Mouse (Mus musculus): ENCODE measurements around the gene Exoc3l. TPM values are rescaled to one million over a fixed set of nuclear protein-coding genes. Genes with fewer than 3 reads are reported as not detected.
A peak's percentile ranks its signal among the peaks of the same experiment; 100 is the strongest.

The Exoc3l gene
- total and polyA plus RNA-seq, 3 experiments = 3.9 to 11.8 (median 4.7) TPM

GRCm38 (mm10) chr8:105305211-105306145 lies 9.6 kb upstream of the Exoc3l start, which contains the start of gene Elmo3:
Elmo3 (plus strand) TSS chr8:105305601.
- intact Hi-C loops (cut with DNase I) = no loop called here
- Histone ChIP-seq H3K9ac (ENCODE audit: low read depth, low read length) (peak within 1 kb of the TSS; percentile 61), H3K79me2 (replicated peaks; ENCODE audit: control insufficient read depth, insufficient read depth, low read length) (no peaks in the 10 kb centered on the region), H3K27me3 (ENCODE audit: control insufficient read depth, insufficient read depth, low read length) (no peaks in the 10 kb centered on the region), H3K27ac (0 out of 2 replicates have a peak within 1 kb of the TSS, but pooled peaks have one; percentile 1), H3K36me3 (ENCODE audit: control insufficient read depth, insufficient read depth, low read length) (no peaks in the 10 kb centered on the region), H3K4me1 (ENCODE audit: control insufficient read depth, insufficient read depth, low read length) (peaks cover 2% of the 10 kb centered on the region), H3K4me3 (peak within 1 kb of the TSS; percentile 15; the same call in 1 of the 2 replicates)
- TF ChIP-seq CTCF (IDR thresholded peaks at IDR 0.05) = no peak
- TF ChIP-seq EP300 (IDR thresholded peaks at IDR 0.05; ENCODE audit: insufficient read depth, low read depth, low read length) = no peak
- no peak for TF ChIP-seq POLR2A (IDR thresholded peaks at IDR 0.05; ENCODE audit: insufficient read depth, low read depth, low read length)
- 9% methylated on average over 29 of the region's 30 CpGs for WGBS
- DNase-seq = peak; percentile 42 to 46

- Histone ChIP-seq H3K4me3 (no peak overlapping the region), H3K27me3 (ENCODE audit: control insufficient read depth, insufficient read depth, low read length) (no peaks in the 10 kb centered on the region), H3K9ac (ENCODE audit: low read depth, low read length) (no peak overlapping the region), H3K36me3 (ENCODE audit: control insufficient read depth, insufficient read depth, low read length) (no peaks in the 10 kb centered on the region), H3K79me2 (replicated peaks; ENCODE audit: control insufficient read depth, insufficient read depth, low read length) (no peaks in the 10 kb centered on the region), H3K4me1 (ENCODE audit: control insufficient read depth, insufficient read depth, low read length) (peaks cover 2% of the 10 kb centered on the region), H3K27ac (no peak overlapping the region)
- intact Hi-C loops (cut with DNase I) = no loop called here
- peak in 1 of 2 experiments; percentile 21 for DNase-seq
- TF ChIP-seq EP300 (IDR thresholded peaks at IDR 0.05; ENCODE audit: insufficient read depth, low read depth, low read length) = 0 out of 2 replicates have a peak, but pooled peaks have one; percentile 21
- no peak for TF ChIP-seq CTCF (IDR thresholded peaks at IDR 0.05)
- TF ChIP-seq POLR2A (IDR thresholded peaks at IDR 0.05; ENCODE audit: insufficient read depth, low read depth, low read length) = peak; percentile 45; the same call in 1 of the 2 replicates
- WGBS = 41% methylated on average over 9 of the region's 9 CpGs
Observed at GRCm38 (mm10) chr8:105304325-105305210, 8.7 kb upstream of the Exoc3l start.

- H3K4me3 ChIP-seq = no peak overlapping the region
- no peaks in the 10 kb centered on the region for H3K27me3 ChIP-seq (ENCODE audit: control insufficient read depth, insufficient read depth, low read length)
- no peak overlapping the region for H3K27ac ChIP-seq
- DNase-seq = no peak
- no peak for TF ChIP-seq POLR2A (IDR thresholded peaks at IDR 0.05; ENCODE audit: insufficient read depth, low read depth, low read length)
- no peak for TF ChIP-seq EP300 (IDR thresholded peaks at IDR 0.05; ENCODE audit: insufficient read depth, low read depth, low read length)
- TF ChIP-seq CTCF (IDR thresholded peaks at IDR 0.05) = no peak
- peaks cover 2% of the 10 kb centered on the region for H3K36me3 ChIP-seq (ENCODE audit: control insufficient read depth, insufficient read depth, low read length)
- H3K9ac ChIP-seq (ENCODE audit: low read depth, low read length) = no peak overlapping the region
- 59% methylated on average over 9 of the region's 9 CpGs for whole genome bisulfite sequencing
- H3K4me1 ChIP-seq (ENCODE audit: control insufficient read depth, insufficient read depth, low read length) = peaks cover 2% of the 10 kb centered on the region
- no peaks in the 10 kb centered on the region for H3K79me2 ChIP-seq (replicated peaks; ENCODE audit: control insufficient read depth, insufficient read depth, low read length)
- intact Hi-C loops (cut with DNase I) = no loop called here
Observed at GRCm38 (mm10) chr8:105303874-105304273, 8.0 kb upstream of the Exoc3l start.

GRCm38 (mm10) chr8:105303396-105303795 lies 7.5 kb upstream of the Exoc3l start:
- intact Hi-C loops (cut with DNase I) = no loop called here
- WGBS = 66% methylated on average over 8 of the region's 8 CpGs
- Histone ChIP-seq H3K27me3 (ENCODE audit: control insufficient read depth, insufficient read depth, low read length) (no peaks in the 10 kb centered on the region), H3K4me1 (ENCODE audit: control insufficient read depth, insufficient read depth, low read length) (peaks cover 4% of the 10 kb centered on the region), H3K9ac (ENCODE audit: low read depth, low read length) (no peak overlapping the region), H3K4me3 (no peak overlapping the region), H3K36me3 (ENCODE audit: control insufficient read depth, insufficient read depth, low read length) (peaks cover 4% of the 10 kb centered on the region), H3K79me2 (replicated peaks; ENCODE audit: control insufficient read depth, insufficient read depth, low read length) (no peaks in the 10 kb centered on the region), H3K27ac (no peak overlapping the region)
- no peak for DNase-seq
- TF ChIP-seq EP300 (IDR thresholded peaks at IDR 0.05; ENCODE audit: insufficient read depth, low read depth, low read length) (no peak), POLR2A (IDR thresholded peaks at IDR 0.05; ENCODE audit: insufficient read depth, low read depth, low read length) (no peak), CTCF (IDR thresholded peaks at IDR 0.05) (no peak)

GRCm38 (mm10) chr8:105299962-105300361 lies 4.1 kb upstream of the Exoc3l start:
- DNase-seq = no peak
- H3K27ac ChIP-seq = no peak overlapping the region
- no peak overlapping the region for H3K9ac ChIP-seq (ENCODE audit: low read depth, low read length)
- H3K79me2 ChIP-seq (replicated peaks; ENCODE audit: control insufficient read depth, insufficient read depth, low read length) = no peaks in the 10 kb centered on the region
- no peaks in the 10 kb centered on the region for H3K27me3 ChIP-seq (ENCODE audit: control insufficient read depth, insufficient read depth, low read length)
- intact Hi-C loops (cut with DNase I) = loop anchor here (10.0 kb wide), 1 partner anchor 645 kb away; no protein-coding TSS in a partner anchor
- H3K4me1 ChIP-seq (ENCODE audit: control insufficient read depth, insufficient read depth, low read length) = peaks cover 6% of the 10 kb centered on the region
- 91% methylated on average over 8 of the region's 8 CpGs for whole genome bisulfite sequencing
- H3K4me3 ChIP-seq = no peak overlapping the region
- H3K36me3 ChIP-seq (ENCODE audit: control insufficient read depth, insufficient read depth, low read length) = peaks cover 4% of the 10 kb centered on the region
- no peak for TF ChIP-seq CTCF (IDR thresholded peaks at IDR 0.05)
- TF ChIP-seq POLR2A (IDR thresholded peaks at IDR 0.05; ENCODE audit: insufficient read depth, low read depth, low read length) = no peak
- TF ChIP-seq EP300 (IDR thresholded peaks at IDR 0.05; ENCODE audit: insufficient read depth, low read depth, low read length) = no peak
